Mouse (Mus musculus) liver, postnatal 0 days (tissue): ENCODE results near the gene Olfr631.

ENCODE experiments used
- CTCF ChIP-seq: sonication (generic); IDR thresholded peaks from 2 replicates; pipeline ENCODE4 v1.5.1; 2016; ENCODE audit warnings: antibody characterized with exemption, low read depth
- EP300 ChIP-seq: IDR thresholded peaks from 2 replicates; pipeline ENCODE4 v1.6.1; 2016; ENCODE audit warnings: antibody characterized with exemption, low read depth, mild to moderate bottlenecking

DNA sequence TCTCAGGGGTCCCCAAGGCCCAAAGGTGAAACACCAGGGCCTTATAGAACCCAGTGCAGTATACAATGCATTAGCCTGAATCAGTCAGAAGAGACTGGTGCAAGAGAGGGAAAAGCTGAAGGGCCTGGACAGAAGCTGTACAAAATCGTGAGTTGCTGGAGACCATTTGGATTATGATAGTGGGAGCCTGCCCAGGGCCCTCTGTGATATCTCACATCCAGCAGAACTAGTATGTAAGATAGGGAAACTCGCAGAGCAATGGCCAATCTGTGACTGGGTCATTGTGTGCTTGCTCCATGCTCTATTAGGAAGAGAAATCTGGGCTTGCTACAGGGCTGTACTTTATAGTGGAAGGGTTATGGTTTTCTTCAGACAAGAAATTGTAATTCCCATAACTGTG, 5.6 kb downstream of the Olfr631 start, which contains the start of gene Olfr632:
- no peak for TF ChIP-seq CTCF
- TF ChIP-seq EP300: no peak
